Comparison of ENCODE assay signal across 12 mouse cellular contexts in genomic region chr10:11439342-11439741, GRCm38 (mm10).
"Had no signal": no experiment of that assay in that cellular context is flagged by ENCODE, and none has a peak within 500 bp of the region (broad histone marks: within the 10 kb centered on the region; RNA-seq: fewer than 3 reads in every experiment).

No protein-coding gene starts in this region.

- H3K9ac ChIP-seq: limb, embryonic 12.5 days; liver, embryonic 15.5 days; midbrain, embryonic 15.5 days; neural tube, embryonic 13.5 days had no signal

- H3K4me3 ChIP-seq: limb, embryonic 12.5 days; liver, embryonic 15.5 days; midbrain, embryonic 10.5 days; midbrain, embryonic 15.5 days; neural tube, embryonic 13.5 days had no signal

- H3K36me3 ChIP-seq: limb, embryonic 12.5 days; liver, embryonic 15.5 days; midbrain, embryonic 10.5 days; midbrain, embryonic 15.5 days; neural tube, embryonic 13.5 days had no signal

- H3K27ac ChIP-seq: limb, embryonic 12.5 days; liver, embryonic 15.5 days; midbrain, embryonic 10.5 days; midbrain, embryonic 15.5 days; neural tube, embryonic 13.5 days had no signal

- DNase-seq: kidney, adult 8-10 months; kidney, postnatal 10 days; kidney, postnatal 4 days; lung, adult 2 months; lung, postnatal 36 days; retina, postnatal 1 day; thymus, postnatal 36 days had no signal

- H3K27me3 ChIP-seq: limb, embryonic 12.5 days; liver, embryonic 15.5 days; midbrain, embryonic 15.5 days; neural tube, embryonic 13.5 days had no signal

- H3K4me1 ChIP-seq: limb, embryonic 12.5 days; liver, embryonic 15.5 days; midbrain, embryonic 10.5 days; midbrain, embryonic 15.5 days; neural tube, embryonic 13.5 days had no signal

- H3K9me3 ChIP-seq: liver, embryonic 15.5 days; midbrain, embryonic 10.5 days; midbrain, embryonic 15.5 days; neural tube, embryonic 13.5 days had no signal
